Mouse (Mus musculus): ENCODE data around the gene Fes. TPM values are rescaled to one million over a fixed set of nuclear protein-coding genes. Genes with fewer than 3 reads are reported as not detected.

The Fes gene
- polyA plus RNA-seq (2012; rRNA removed; ENCODE audit: low replicate concordance), result 38.4 and 41.8 TPM in 2 replicates

DNA sequence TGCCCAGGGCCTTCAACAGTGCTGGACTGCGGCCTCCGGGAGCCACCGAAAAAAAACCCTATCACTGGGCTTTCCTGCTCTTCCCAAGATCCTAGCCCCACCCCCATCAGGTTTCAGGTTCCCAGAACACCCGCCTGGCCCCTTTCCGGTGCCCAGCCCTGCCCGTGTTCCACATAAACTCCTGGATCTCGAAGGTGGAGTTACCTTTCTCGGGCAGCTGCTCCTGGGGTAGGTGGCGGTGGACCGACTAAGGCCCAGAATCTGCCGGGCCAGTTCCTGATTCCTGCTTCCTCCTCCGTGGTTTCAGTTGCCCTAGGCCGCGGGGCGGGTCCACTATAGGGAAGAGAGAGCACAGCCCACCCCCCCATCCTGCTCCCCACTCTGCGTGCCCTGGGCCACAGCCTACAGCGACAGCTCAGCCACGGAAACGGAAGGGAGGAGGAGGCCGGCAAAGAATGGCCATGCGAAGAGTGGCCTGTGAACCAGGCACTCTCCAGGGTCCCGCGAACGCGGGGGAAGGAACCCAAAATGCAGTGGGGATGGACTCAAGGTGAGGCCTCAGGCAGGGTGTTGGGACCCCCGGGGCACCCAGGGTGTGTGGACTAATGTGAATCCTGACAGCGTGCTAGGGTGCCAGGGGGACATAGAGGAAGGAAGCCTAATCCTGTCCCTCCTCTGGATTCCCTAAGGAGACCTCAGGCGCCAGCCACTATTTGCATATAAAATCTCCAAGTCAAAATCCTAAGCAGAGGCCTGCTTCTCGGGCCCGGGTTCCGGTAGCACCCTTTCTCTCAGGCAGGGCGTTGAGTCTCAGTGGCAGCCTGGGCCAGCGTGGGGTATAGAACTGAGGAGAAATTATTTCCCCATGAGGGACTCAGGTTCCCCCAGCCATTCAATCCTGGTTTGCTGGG is at the start of gene Fes:
Fes (minus strand) TSS at position 314 of the 911 bp plus-strand sequence.

DNA sequence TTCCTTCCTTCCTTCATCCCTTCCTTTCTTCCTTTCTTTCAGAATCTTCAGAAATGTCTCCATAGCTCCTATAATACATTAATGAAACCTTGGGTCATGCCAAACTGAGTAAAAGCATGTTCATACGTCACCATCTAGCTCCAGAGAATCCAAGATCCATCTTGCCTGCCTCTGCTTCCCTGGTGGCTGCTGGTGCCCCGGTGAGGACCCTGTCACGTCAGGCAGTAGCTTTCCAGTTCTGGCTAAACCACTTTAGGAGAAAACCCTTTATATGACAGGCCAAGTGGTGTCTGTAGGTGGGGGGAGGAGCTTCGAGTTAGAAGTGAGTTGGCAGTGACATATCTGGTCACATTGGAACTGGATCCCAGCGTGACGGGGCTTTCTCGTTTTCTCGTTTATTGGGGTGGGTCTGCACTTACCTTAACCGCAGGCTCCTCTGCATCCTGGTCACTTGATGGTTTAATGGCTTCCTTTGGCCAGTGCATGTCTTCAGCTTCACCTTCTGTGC is 17.5 kb upstream of the Fes start, which contains the start of gene Furin:
Furin (minus strand) TSS at position 249 of the 508 bp plus-strand sequence.

DNA sequence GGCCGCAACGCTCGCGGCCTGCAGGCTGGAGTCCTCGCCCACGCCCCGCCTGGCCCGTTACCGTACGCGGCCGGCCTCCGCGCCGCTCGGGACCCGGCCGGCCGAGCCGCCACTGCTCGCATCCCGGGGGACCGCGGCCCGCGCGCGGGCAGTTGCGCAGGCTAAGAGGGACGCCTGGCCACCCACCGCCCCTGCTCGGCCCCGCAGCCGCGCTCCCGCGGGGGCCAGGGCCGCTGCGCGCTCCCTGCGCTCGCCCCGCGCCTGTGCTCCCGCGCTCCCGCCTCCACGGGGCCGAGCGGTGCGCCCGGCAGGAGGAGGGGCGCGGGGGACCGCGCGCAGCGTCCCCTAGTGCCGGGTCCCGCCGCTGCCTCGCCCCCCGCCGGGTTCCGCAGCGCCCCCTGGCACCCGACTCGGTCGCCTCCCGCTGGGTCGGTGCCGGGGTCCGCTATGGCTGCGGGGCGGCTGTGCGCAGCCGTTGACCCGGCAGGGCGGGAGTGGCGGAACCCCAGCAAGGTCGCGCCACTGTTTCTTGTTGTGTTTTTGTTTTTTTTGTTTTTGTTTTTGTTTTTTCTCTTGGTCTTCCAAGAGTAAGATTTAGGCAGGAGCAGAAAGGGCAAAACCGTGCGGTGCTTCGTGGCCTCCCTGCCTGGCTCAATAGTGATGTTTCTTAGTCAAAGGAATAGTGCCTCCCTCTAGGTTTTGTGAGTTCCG is 16.6 kb downstream of the Fes start, which contains the start of gene Man2a2:
Man2a2 (minus strand) TSS at position 335 of the 711 bp plus-strand sequence.

GRCm38 (mm10) chr7:80342858-80343257 is 44.9 kb downstream of the Fes start, which contains the start of gene Hddc3:
Gene Hddc3, plus strand, starts transcription at chr7:80343104.

GRCm38 (mm10) chr7:80340793-80341192 is 47.0 kb downstream of the Fes start, which contains the start of gene Unc45a:
Gene Unc45a, minus strand, starts transcription at chr7:80341005.

Other genes with a start within 250 kb of the Fes start
- gene Sema4b, start 201.1 kb downstream of the Fes start, polyA plus RNA-seq (2012; rRNA removed; ENCODE audit: low replicate concordance), result 31.2 and 41.9 TPM in 2 replicates
- gene Cib1, start 155.1 kb downstream of the Fes start, polyA plus RNA-seq (2012; rRNA removed; ENCODE audit: low replicate concordance), result 108 and 140 TPM in 2 replicates
- 2.9 and 3.6 TPM in 2 replicates for gene Gdpgp1, start 155.1 kb downstream of the Fes start, polyA plus RNA-seq (2012; rRNA removed; ENCODE audit: low replicate concordance)
- gene Ttll13, start 141.6 kb downstream of the Fes start, polyA plus RNA-seq (2012; rRNA removed; ENCODE audit: low replicate concordance), result 0.72 and 1.2 TPM in 2 replicates
- gene Ngrn, start 126.7 kb downstream of the Fes start, polyA plus RNA-seq (2012; rRNA removed; ENCODE audit: low replicate concordance), result 19.5 and 30.0 TPM in 2 replicates
- 9.9 and 11.9 TPM in 2 replicates for gene Vps33b, start 118.3 kb downstream of the Fes start, polyA plus RNA-seq (2012; rRNA removed; ENCODE audit: low replicate concordance)
- 3.1 and 5.8 TPM in 2 replicates for gene Prc1, start 93.5 kb downstream of the Fes start, polyA plus RNA-seq (2012; rRNA removed; ENCODE audit: low replicate concordance)
- gene Rccd1, start 63.5 kb downstream of the Fes start, polyA plus RNA-seq (2012; rRNA removed; ENCODE audit: low replicate concordance), result 9.8 and 12.6 TPM in 2 replicates
- gene Unc45a, start 46.9 kb downstream of the Fes start, polyA plus RNA-seq (2012; rRNA removed; ENCODE audit: low replicate concordance), result 54.4 and 99.0 TPM in 2 replicates
- 25.9 and 33.4 TPM in 2 replicates for gene Hddc3, start 44.8 kb downstream of the Fes start, polyA plus RNA-seq (2012; rRNA removed; ENCODE audit: low replicate concordance)
- 196 and 199 TPM in 2 replicates for gene Man2a2, start 16.6 kb downstream of the Fes start, polyA plus RNA-seq (2012; rRNA removed; ENCODE audit: low replicate concordance)
- 74.1 and 130 TPM in 2 replicates for gene Furin, start 17.5 kb upstream of the Fes start, polyA plus RNA-seq (2012; rRNA removed; ENCODE audit: low replicate concordance)
- 0.54 and 1.4 TPM in 2 replicates for gene Blm, start 147.2 kb upstream of the Fes start, polyA plus RNA-seq (2012; rRNA removed; ENCODE audit: low replicate concordance)

Data from mammary gland, adult 2 months (tissue).